Mouse (Mus musculus) hindbrain, embryonic 16.5 days (tissue): ENCODE measurements around the gene Gab2. TPM values are rescaled to one million over a fixed set of nuclear protein-coding genes. Genes with fewer than 3 reads are reported as not detected.
"Not testable (repeated sequence)": the region's sequence is repeated elsewhere in the genome, so short reads cannot be mapped to it uniquely, and the experiment has no call there.

Experiments used
- ATAC-seq: fragments of 200-750 bp; cut with Nextera tagmentation; 2 replicates; pipeline ENCODE4 v1.8.0; 2017; ENCODE audit warnings: moderate TSS enrichment, moderate library complexity
- H3K27ac ChIP-seq: fragments of 300-500 bp; sonication (generic); 2 replicates; pipeline ENCODE4 v1.5.1; 2014; ENCODE audit warnings: low read depth, mild to moderate bottlenecking, control low read depth, low read length, moderate library complexity
- H3K27me3 ChIP-seq: fragments of 300-500 bp; sonication (generic); replicated peaks from 2 replicates; pipeline ENCODE4 v1.6.1; 2014; ENCODE audit warnings: low read length; ENCODE audit not compliant: control insufficient read depth, insufficient read depth
- H3K36me3 ChIP-seq: fragments of 300-500 bp; sonication (generic); 2 replicates; pipeline ENCODE4 v1.6.1; 2014; ENCODE audit warnings: mild to moderate bottlenecking, low read length, moderate library complexity, mixed read lengths; ENCODE audit not compliant: control insufficient read depth, insufficient read depth
- H3K4me1 ChIP-seq: fragments of 300-500 bp; sonication (generic); 2 replicates; pipeline ENCODE4 v1.6.1; 2014; ENCODE audit warnings: low read depth, low read length; ENCODE audit not compliant: control insufficient read depth, insufficient read depth
- H3K4me2 ChIP-seq: fragments of 300-500 bp; sonication (generic); 2 replicates; pipeline ENCODE4 v1.6.1; 2014; ENCODE audit warnings: mild to moderate bottlenecking, low read length, control low read depth, moderate library complexity
- H3K4me3 ChIP-seq: fragments of 300-500 bp; sonication (generic); 2 replicates; pipeline ENCODE4 v1.5.1; 2014; ENCODE audit warnings: mild to moderate bottlenecking, low read length, control low read depth, moderate library complexity
- H3K9ac ChIP-seq: fragments of 300-500 bp; sonication (generic); 2 replicates; pipeline ENCODE4 v1.6.1; 2014; ENCODE audit warnings: low read depth, mild to moderate bottlenecking, control low read depth, low read length, moderate library complexity
- H3K9me3 ChIP-seq: fragments of 300-500 bp; sonication (generic); 2 replicates; pipeline ENCODE4 v1.6.1; 2014; ENCODE audit warnings: mild to moderate bottlenecking, low read length, moderate library complexity; ENCODE audit not compliant: control insufficient read depth
- WGBS: fragments of 180-500 bp; shearing (Covaris S2); extraction: QIAGEN DNeasy Blood & Tissue Kit; methylation state at CpG from one replicate; pipeline ENCODE4 v1.1.7; 2014; 5-methylcytosine and 5-hydroxymethylcytosine counted together
- polyA plus RNA-seq: library from polyadenylated mRNA; unstranded; fragments of >200 nt; fragmentation: Nextera tagmentation; extraction: Ambion mirVana; gene quantifications from 2 replicates; pipeline ENCODE4 v1.2.1, GENCODE M21; 2015

Gene Gab2
- polyA plus RNA-seq, 1 experiment from 2014 or later, result 14.1 TPM

- no peak overlapping the region for H3K9ac ChIP-seq
- H3K9me3 ChIP-seq, result no peaks in the 10 kb centered on the region
- no peaks in the 10 kb centered on the region for H3K27me3 ChIP-seq
- no peaks in the 10 kb centered on the region for H3K4me1 ChIP-seq
- ATAC-seq, result no peak
- H3K4me2 ChIP-seq, result no peak overlapping the region
- no peak overlapping the region for H3K27ac ChIP-seq
- no peaks in the 10 kb centered on the region for H3K36me3 ChIP-seq
- no peak overlapping the region for H3K4me3 ChIP-seq
These were observed 128.8 kb downstream of the Gab2 start for GRCm38 (mm10) chr7:97210064-97210685.

- Histone ChIP-seq H3K4me3 (no peak overlapping the region), H3K9ac (no peak overlapping the region), H3K4me1 (no peaks in the 10 kb centered on the region), H3K9me3 (no peaks in the 10 kb centered on the region), H3K4me2 (no peak overlapping the region), H3K27me3 (no peaks in the 10 kb centered on the region), H3K36me3 (no peaks in the 10 kb centered on the region), H3K27ac (no peak overlapping the region)
- no peak for ATAC-seq
- 85% methylated on average over 4 of the region's 4 CpGs for WGBS
These were observed 129.7 kb downstream of the Gab2 start for GRCm38 (mm10) chr7:97211117-97211516.

GRCm38 (mm10) chr7:97223836-97224235, 142.4 kb downstream of the Gab2 start:
- 83% methylated on average over 2 of the region's 2 CpGs for WGBS
- Histone ChIP-seq H3K4me1 (no peaks in the 10 kb centered on the region), H3K36me3 (no peaks in the 10 kb centered on the region), H3K9ac (no peak overlapping the region), H3K27ac (no peak overlapping the region), H3K4me2 (no peak overlapping the region), H3K9me3 (no peaks in the 10 kb centered on the region), H3K4me3 (no peak overlapping the region), H3K27me3 (no peaks in the 10 kb centered on the region)
- ATAC-seq, result no peak

GRCm38 (mm10) chr7:97245261-97245949, 164.0 kb downstream of the Gab2 start:
- Histone ChIP-seq H3K4me2 (no peak overlapping the region), H3K4me1 (no peaks in the 10 kb centered on the region), H3K27me3 (no peaks in the 10 kb centered on the region), H3K36me3 (no peaks in the 10 kb centered on the region), H3K4me3 (no peak overlapping the region), H3K27ac (no peak overlapping the region), H3K9me3 (no peaks in the 10 kb centered on the region), H3K9ac (no peak overlapping the region)
- ATAC-seq, result no peak
- 71% methylated on average over 2 of the region's 2 CpGs for WGBS

GRCm38 (mm10) chr7:97245950-97246578, 164.7 kb downstream of the Gab2 start:
- not testable (repeated sequence) for H3K9ac ChIP-seq, H3K4me1 ChIP-seq, ATAC-seq, H3K27ac ChIP-seq, H3K4me2 ChIP-seq, H3K9me3 ChIP-seq, H3K4me3 ChIP-seq, H3K36me3 ChIP-seq, H3K27me3 ChIP-seq
- WGBS, result 72% methylated on average over 2 of the region's 2 CpGs

- H3K27ac ChIP-seq, result no peak overlapping the region
- 83% methylated on average over 1 of the region's 1 CpGs for WGBS
- no peak overlapping the region for H3K4me3 ChIP-seq
- no peaks in the 10 kb centered on the region for H3K4me1 ChIP-seq
- no peaks in the 10 kb centered on the region for H3K9me3 ChIP-seq
- ATAC-seq, result no peak
- no peak overlapping the region for H3K9ac ChIP-seq
- no peaks in the 10 kb centered on the region for H3K27me3 ChIP-seq
- no peaks in the 10 kb centered on the region for H3K36me3 ChIP-seq
- no peak overlapping the region for H3K4me2 ChIP-seq
These were observed 166.3 kb downstream of the Gab2 start for GRCm38 (mm10) chr7:97247661-97248060.

GRCm38 (mm10) chr7:97248136-97248535, 166.8 kb downstream of the Gab2 start:
- Histone ChIP-seq H3K9ac (no peak overlapping the region), H3K27me3 (no peaks in the 10 kb centered on the region), H3K9me3 (no peaks in the 10 kb centered on the region), H3K4me1 (no peaks in the 10 kb centered on the region), H3K36me3 (no peaks in the 10 kb centered on the region), H3K27ac (no peak overlapping the region), H3K4me3 (no peak overlapping the region), H3K4me2 (no peak overlapping the region)
- no peak for ATAC-seq
- WGBS, result 69% methylated on average over 5 of the region's 5 CpGs

- no peaks in the 10 kb centered on the region for H3K27me3 ChIP-seq
- ATAC-seq, result no peak
- H3K36me3 ChIP-seq, result no peaks in the 10 kb centered on the region
- H3K4me3 ChIP-seq, result no peak overlapping the region
- H3K9ac ChIP-seq, result no peak overlapping the region
- H3K27ac ChIP-seq, result no peak overlapping the region
- H3K4me2 ChIP-seq, result no peak overlapping the region
- H3K4me1 ChIP-seq, result no peaks in the 10 kb centered on the region
- 79% methylated on average over 2 of the region's 2 CpGs for WGBS
- H3K9me3 ChIP-seq, result no peaks in the 10 kb centered on the region
These were observed 170.3 kb downstream of the Gab2 start for GRCm38 (mm10) chr7:97251638-97252037.

- H3K9ac ChIP-seq, result no peak overlapping the region
- H3K4me1 ChIP-seq, result no peaks in the 10 kb centered on the region
- no peak overlapping the region for H3K4me2 ChIP-seq
- no peak overlapping the region for H3K27ac ChIP-seq
- no peaks in the 10 kb centered on the region for H3K36me3 ChIP-seq
- no peak for ATAC-seq
- H3K27me3 ChIP-seq, result no peaks in the 10 kb centered on the region
- WGBS, result 63% methylated on average over 1 of the region's 1 CpGs
- H3K9me3 ChIP-seq, result no peaks in the 10 kb centered on the region
- H3K4me3 ChIP-seq, result no peak overlapping the region
These were observed 181.2 kb downstream of the Gab2 start for GRCm38 (mm10) chr7:97262541-97262940.
